Mouse (Mus musculus): ENCODE results near the gene Sbpl.

DNA sequence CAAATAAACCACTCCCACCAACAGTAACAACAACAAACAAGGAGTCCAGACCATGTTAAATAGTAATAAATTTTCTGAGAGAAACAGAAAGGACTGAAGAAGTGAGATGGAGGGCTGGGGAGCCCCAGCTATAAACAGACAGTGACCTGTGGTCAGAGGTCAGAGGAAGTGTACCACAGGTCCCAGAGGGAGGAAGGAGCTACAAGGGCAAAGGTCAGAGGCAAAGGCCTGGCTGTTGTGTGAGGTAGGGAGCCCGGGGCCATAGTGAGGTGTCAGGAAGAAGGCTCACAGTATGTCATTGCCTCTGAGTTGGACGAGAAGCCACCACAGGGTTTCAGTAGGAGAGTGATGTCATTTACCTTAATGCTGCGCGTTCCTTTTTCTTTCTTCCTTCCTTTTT is 27.8 kb upstream of the Sbpl start:
- TF ChIP-seq CTCF (IDR thresholded peaks at IDR 0.05; ENCODE audit: insufficient read depth, low read depth, low read length) (no peak), POLR2A (IDR thresholded peaks at IDR 0.05; ENCODE audit: insufficient read depth, low read depth, low read length) (no peak)
